8 mouse cellular contexts compared by ENCODE assay signal in genomic region chr7:43671809-43672580, GRCm38 (mm10). TPM values are rescaled to one million over a fixed set of nuclear protein-coding genes. Genes with fewer than 3 reads are reported as not detected.
DNase-seq lines count a peak whose midpoint lies in the region; ATAC-seq and TF ChIP-seq lines count a peak whose summit lies in the region.

Ctu1 (plus strand) TSS chr7:43672016.

- peak within 1 kb of the TSS; percentile 82 for H3K4me2 ChIP-seq in forebrain, embryonic 15.5 days (replicated peaks)

- peaks cover 2% of the 10 kb centered on the region; the same call in 1 of the 2 replicates for H3K36me3 ChIP-seq in ES-E14 (ENCODE audit: control insufficient read depth, insufficient read depth, low read length, poor library complexity, severe bottlenecking)
- H3K36me3 ChIP-seq in forebrain, embryonic 15.5 days: peaks cover 25% of the 10 kb centered on the region

- no peaks in the 10 kb centered on the region for H3K9me3 ChIP-seq in ES-E14 (ENCODE audit: control insufficient read depth, insufficient read depth, low read depth, low read length)
- H3K9me3 ChIP-seq in forebrain, embryonic 15.5 days: no peaks in the 10 kb centered on the region

- no peak for TF ChIP-seq CTCF in lung, adult 2 months (IDR thresholded peaks at IDR 0.05; ENCODE audit: insufficient read depth, low read length)

- H3K27me3 ChIP-seq in forebrain, embryonic 15.5 days: no peaks in the 10 kb centered on the region

- in situ Hi-C loops in ES-E14 (cut with MboI; ENCODE audit: low sequenced_read_pairs in 2 of 2, unreplicated experiment in 2 of 2): no loop called here

- peak within 1 kb of the TSS; percentile 68 for H3K9ac ChIP-seq in ES-E14 (ENCODE audit: insufficient read depth, low read depth, low read length, poor library complexity, severe bottlenecking)
- H3K9ac ChIP-seq in forebrain, embryonic 15.5 days (replicated peaks): peak within 1 kb of the TSS; percentile 71

- TF ChIP-seq POLR2A in lung, adult 2 months (IDR thresholded peaks at IDR 0.05; ENCODE audit: borderline replicate concordance, extremely low read depth, low read depth, low read length): peak; percentile 70; the same call in 1 of the 2 replicates

- peak; percentile 77 for DNase-seq in ES-E14 (ENCODE audit: low read depth, low spot score)
- peak; percentile 92 for DNase-seq in cerebellum, adult 11-12 months
- peak; percentile 89 for DNase-seq in heart, postnatal 25 days (ENCODE audit: low spot score)
- DNase-seq in layer of hippocampus, adult 18-20 months (ENCODE audit: low spot score in 2 of 2): peak; percentile 87 to 97
- peak; percentile 79 for DNase-seq in lung, adult 2 months
- DNase-seq in thymus, adult 18-20 months: peak; percentile 79 to 87

- H3K4me1 ChIP-seq in ES-E14 (ENCODE audit: control insufficient read depth in 2 of 2, insufficient read depth in 2 of 2, low read length in 2 of 2, poor library complexity in 1 of 2): peaks cover 2 to 13% of the 10 kb centered on the region in 2 experiments; a peak in 1 of 4 replicates
- peaks cover 17% of the 10 kb centered on the region for H3K4me1 ChIP-seq in forebrain, embryonic 15.5 days
- peaks cover 5% of the 10 kb centered on the region; the same call in 1 of the 2 replicates for H3K4me1 ChIP-seq in lung, adult 2 months (ENCODE audit: control insufficient read depth, insufficient read depth, low read length)

- H3K4me3 ChIP-seq in ES-E14 (ENCODE audit: insufficient read depth in 1 of 2, low read depth in 1 of 2, low read length in 2 of 2, poor library complexity in 1 of 2, severe bottlenecking in 1 of 2): peak within 1 kb of the TSS; percentile 73 to 79
- peak within 1 kb of the TSS; percentile 72 for H3K4me3 ChIP-seq in forebrain, embryonic 15.5 days
- H3K4me3 ChIP-seq in lung, adult 2 months (replicated peaks; ENCODE audit: extremely low read depth, low read depth, low read length): peak within 1 kb of the TSS; percentile 92

- H3K27ac ChIP-seq in ES-E14 (ENCODE audit: insufficient read depth, low read depth, low read length, poor library complexity, severe bottlenecking): no peak within 1 kb of the TSS
- peak within 1 kb of the TSS; percentile 41 for H3K27ac ChIP-seq in forebrain, embryonic 15.5 days (replicated peaks)

- intact Hi-C loops in heart, postnatal 25 days (cut with DNase I): loop anchor here (5.0 kb wide), 1 partner anchor 90 kb away; no protein-coding TSS in a partner anchor

- peak; percentile 95 for ATAC-seq in forebrain, embryonic 15.5 days (replicated peaks)
- ATAC-seq in neutrophil, adult 5-6 weeks (ENCODE audit: extremely low read depth, insufficient number of reproducible peaks, low FRiP score, poor library complexity, severe bottlenecking): peak; percentile 89

- WGBS in forebrain, embryonic 15.5 days: under 1% methylated on average over 26 of the region's 26 CpGs
- WGBS in lung, adult 2 months: under 1% methylated on average over 26 of the region's 26 CpGs

TF ChIP-seq in ES-E14, 5 proteins besides CTCF, POLR2A, EP300 and RAD21:
- TF ChIP-seq ZNF384 (IDR thresholded peaks at IDR 0.05; ENCODE audit: low read depth, low read length): no peak
- peak; percentile 98 for TF ChIP-seq HCFC1 (IDR thresholded peaks at IDR 0.05; ENCODE audit: borderline replicate concordance, insufficient read depth, low read length)

RNA-seq across cellular contexts. Expression of gene Ctu1, which starts in this region (rescaled TPM):
- total RNA-seq in ES-E14 (2012; rRNA removed): 9.6 and 10.0 TPM in 2 replicates
- 29.3 and 31.1 TPM in 2 replicates for polyA plus RNA-seq in forebrain, embryonic 15.5 days (2015; fragmentation: Nextera tagmentation; extraction: Ambion mirVana)
- total RNA-seq in heart, postnatal 25 days (2021): 1 to 10 TPM; 3.2 to 3.8 TPM
- total RNA-seq in layer of hippocampus, adult 18-20 months (2021): 10 to 100 TPM; 10.5 to 10.6 TPM
- 9.8 and 11.5 TPM in 2 replicates for polyA plus RNA-seq in lung, adult 2 months (2012; rRNA removed)
- total RNA-seq in neutrophil, adult 5-6 weeks (2017): 1.9 and 2.8 TPM in 2 replicates
